Mouse (Mus musculus): Measurements from ENCODE around the gene Il17rd.

Il17rd gene

GRCm38 (mm10) chr14:27044967-27045361 is 6.2 kb downstream of the Il17rd start:
- ATAC-seq (ENCODE audit: low TSS enrichment), result no peak

GRCm38 (mm10) chr14:27048231-27048956 is 9.7 kb downstream of the Il17rd start:
- ATAC-seq (ENCODE audit: low TSS enrichment), result no peak

- ATAC-seq (ENCODE audit: low TSS enrichment), result no peak
Observed at GRCm38 (mm10) chr14:27050043-27050442, 11.3 kb downstream of the Il17rd start.

GRCm38 (mm10) chr14:27050560-27051510 is 12.1 kb downstream of the Il17rd start:
- no peak for ATAC-seq (ENCODE audit: low TSS enrichment)

GRCm38 (mm10) chr14:27051511-27051895 is 12.8 kb downstream of the Il17rd start:
- no peak for ATAC-seq (ENCODE audit: low TSS enrichment)

- no peak for ATAC-seq (ENCODE audit: low TSS enrichment)
Observed at GRCm38 (mm10) chr14:27058535-27059223, 19.9 kb downstream of the Il17rd start.

GRCm38 (mm10) chr14:27059224-27059558 is 20.4 kb downstream of the Il17rd start:
- no peak for ATAC-seq (ENCODE audit: low TSS enrichment)

- ATAC-seq (ENCODE audit: low TSS enrichment), result no peak
Observed at GRCm38 (mm10) chr14:27063338-27063737, 24.6 kb downstream of the Il17rd start.

- no peak for ATAC-seq (ENCODE audit: low TSS enrichment)
Observed at GRCm38 (mm10) chr14:27066171-27066929, 27.6 kb downstream of the Il17rd start.

- ATAC-seq (ENCODE audit: low TSS enrichment), result no peak
Observed at GRCm38 (mm10) chr14:27067866-27068271, 29.1 kb downstream of the Il17rd start.

- ATAC-seq (ENCODE audit: low TSS enrichment), result no peak
Observed at GRCm38 (mm10) chr14:27069434-27070097, 30.8 kb downstream of the Il17rd start.

GRCm38 (mm10) chr14:27070128-27070527 is 31.4 kb downstream of the Il17rd start:
- no peak for ATAC-seq (ENCODE audit: low TSS enrichment)

- ATAC-seq (ENCODE audit: low TSS enrichment), result no peak
Observed at GRCm38 (mm10) chr14:27070758-27071157, 32.0 kb downstream of the Il17rd start.

GRCm38 (mm10) chr14:27071985-27072384 is 33.2 kb downstream of the Il17rd start:
- ATAC-seq (ENCODE audit: low TSS enrichment), result no peak

- no peak for ATAC-seq (ENCODE audit: low TSS enrichment)
Observed at GRCm38 (mm10) chr14:27075084-27075483, 36.3 kb downstream of the Il17rd start.

GRCm38 (mm10) chr14:27075909-27076521 is 37.3 kb downstream of the Il17rd start:
- no peak for ATAC-seq (ENCODE audit: low TSS enrichment)

- no peak for ATAC-seq (ENCODE audit: low TSS enrichment)
Observed at GRCm38 (mm10) chr14:27076522-27076920, 37.8 kb downstream of the Il17rd start.

- peak; percentile 99 for ATAC-seq (ENCODE audit: low TSS enrichment)
Observed at GRCm38 (mm10) chr14:27081536-27082275, 43.0 kb downstream of the Il17rd start.

- ATAC-seq (ENCODE audit: low TSS enrichment), result no peak
Observed at GRCm38 (mm10) chr14:27085471-27085870, 46.7 kb downstream of the Il17rd start.

GRCm38 (mm10) chr14:27085999-27086398 is 47.3 kb downstream of the Il17rd start:
- ATAC-seq (ENCODE audit: low TSS enrichment), result no peak
